Mouse (Mus musculus): ENCODE results near the gene Dpm3. TPM values are rescaled to one million over a fixed set of nuclear protein-coding genes. Genes with fewer than 3 reads are reported as not detected.

Gene Dpm3
- polyA plus RNA-seq, 1 experiment from 2014 or later, result 182 TPM

- ATAC-seq (replicated peaks; ENCODE audit: low FRiP score, low read depth), result no peak
- H3K4me3 ChIP-seq (replicated peaks; ENCODE audit: low read depth, low read length), result no peak overlapping the region
- H3K4me2 ChIP-seq (ENCODE audit: low read length), result no peak overlapping the region
- peaks cover 8% of the 10 kb centered on the region; the same call in 1 of the 2 replicates for H3K4me1 ChIP-seq (replicated peaks; ENCODE audit: insufficient read depth, low read length)
- H3K9ac ChIP-seq (ENCODE audit: low read depth, low read length), result no peak overlapping the region
- no peak overlapping the region for H3K27ac ChIP-seq
- H3K36me3 ChIP-seq (ENCODE audit: insufficient read depth, low read length), result no peaks in the 10 kb centered on the region
- no peaks in the 10 kb centered on the region for H3K27me3 ChIP-seq (ENCODE audit: insufficient read depth, low read length)
- no peak for TF ChIP-seq CTCF (IDR thresholded peaks at IDR 0.05; ENCODE audit: low read depth)
- H3K9me3 ChIP-seq (replicated peaks; ENCODE audit: low read length), result no peaks in the 10 kb centered on the region
- WGBS, result 45% methylated on average over 10 of the region's 10 CpGs
- DNase-seq (ENCODE audit: low spot score), result no peak
Measured at GRCm38 (mm10) chr3:89291874-89292273, 32.7 kb downstream of the Dpm3 start.

DNA sequence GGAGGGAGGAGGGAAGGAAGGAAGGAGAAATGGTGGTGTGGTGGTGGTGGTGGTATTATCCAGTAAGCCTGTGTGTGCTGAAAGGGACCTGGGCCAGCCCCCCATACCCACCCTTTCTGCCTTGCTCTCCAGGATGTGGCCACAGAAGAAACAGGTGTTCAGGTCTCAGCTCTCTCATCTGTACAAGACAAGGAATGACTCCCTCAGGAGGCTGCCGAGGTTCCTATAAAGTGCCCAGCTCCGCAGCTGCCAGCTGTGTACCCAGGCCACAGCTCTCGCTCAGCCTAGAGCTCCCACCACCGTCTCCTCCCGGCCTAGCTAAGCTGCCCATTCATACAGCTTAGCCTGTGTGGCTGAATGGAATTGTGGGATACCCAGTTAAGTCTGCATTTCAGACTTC is 33.1 kb downstream of the Dpm3 start:
- Histone ChIP-seq H3K4me2 (ENCODE audit: low read length) (no peak overlapping the region), H3K9ac (ENCODE audit: low read depth, low read length) (no peak overlapping the region), H3K9me3 (replicated peaks; ENCODE audit: low read length) (no peaks in the 10 kb centered on the region), H3K4me1 (replicated peaks; ENCODE audit: insufficient read depth, low read length) (peaks cover 8% of the 10 kb centered on the region; the same call in 1 of the 2 replicates), H3K36me3 (ENCODE audit: insufficient read depth, low read length) (no peaks in the 10 kb centered on the region), H3K27me3 (ENCODE audit: insufficient read depth, low read length) (no peaks in the 10 kb centered on the region), H3K27ac (no peak overlapping the region), H3K4me3 (replicated peaks; ENCODE audit: low read depth, low read length) (no peak overlapping the region)
- WGBS, result 73% methylated on average over 5 of the region's 5 CpGs
- no peak for TF ChIP-seq CTCF (IDR thresholded peaks at IDR 0.05; ENCODE audit: low read depth)
- ATAC-seq (replicated peaks; ENCODE audit: low FRiP score, low read depth), result no peak
- DNase-seq (ENCODE audit: low spot score), result no peak

- TF ChIP-seq CTCF (IDR thresholded peaks at IDR 0.05; ENCODE audit: low read depth), result no peak
- 87% methylated on average over 11 of the region's 11 CpGs for WGBS
Measured at GRCm38 (mm10) chr3:89293247-89293918, 34.2 kb downstream of the Dpm3 start.

GRCm38 (mm10) chr3:89294195-89294594 is 35.0 kb downstream of the Dpm3 start:
- Histone ChIP-seq H3K4me3 (replicated peaks; ENCODE audit: low read depth, low read length) (no peak overlapping the region), H3K27me3 (ENCODE audit: insufficient read depth, low read length) (no peaks in the 10 kb centered on the region), H3K27ac (no peak overlapping the region), H3K4me1 (replicated peaks; ENCODE audit: insufficient read depth, low read length) (no peaks in the 10 kb centered on the region), H3K4me2 (ENCODE audit: low read length) (no peak overlapping the region), H3K9me3 (replicated peaks; ENCODE audit: low read length) (no peaks in the 10 kb centered on the region), H3K36me3 (ENCODE audit: insufficient read depth, low read length) (no peaks in the 10 kb centered on the region), H3K9ac (ENCODE audit: low read depth, low read length) (no peak overlapping the region)
- 75% methylated on average over 5 of the region's 5 CpGs for WGBS
- DNase-seq (ENCODE audit: low spot score) (no peak), ATAC-seq (replicated peaks; ENCODE audit: low FRiP score, low read depth) (peak; percentile 30)
- no peak for TF ChIP-seq CTCF (IDR thresholded peaks at IDR 0.05; ENCODE audit: low read depth)

More at GRCm38 (mm10) chr3:89293247-89293918, 34.2 kb downstream of the Dpm3 start:
- H3K4me1 ChIP-seq (replicated peaks; ENCODE audit: insufficient read depth, low read length), result peaks cover 4% of the 10 kb centered on the region; the same call in 1 of the 2 replicates
- no peak overlapping the region for H3K4me2 ChIP-seq (ENCODE audit: low read length)
- no peak overlapping the region for H3K9ac ChIP-seq (ENCODE audit: low read depth, low read length)
- H3K27ac ChIP-seq, result no peak overlapping the region
- DNase-seq (ENCODE audit: low spot score) (no peak), ATAC-seq (replicated peaks; ENCODE audit: low FRiP score, low read depth) (peak; percentile 52; the same call in 1 of the 2 replicates)
- H3K27me3 ChIP-seq (ENCODE audit: insufficient read depth, low read length), result no peaks in the 10 kb centered on the region
- no peak overlapping the region for H3K4me3 ChIP-seq (replicated peaks; ENCODE audit: low read depth, low read length)
- no peaks in the 10 kb centered on the region for H3K36me3 ChIP-seq (ENCODE audit: insufficient read depth, low read length)
- no peaks in the 10 kb centered on the region for H3K9me3 ChIP-seq (replicated peaks; ENCODE audit: low read length)

- Histone ChIP-seq H3K4me2 (ENCODE audit: low read length) (no peak overlapping the region), H3K4me3 (replicated peaks; ENCODE audit: low read depth, low read length) (no peak overlapping the region), H3K9me3 (replicated peaks; ENCODE audit: low read length) (no peaks in the 10 kb centered on the region), H3K36me3 (ENCODE audit: insufficient read depth, low read length) (no peaks in the 10 kb centered on the region), H3K4me1 (replicated peaks; ENCODE audit: insufficient read depth, low read length) (no peaks in the 10 kb centered on the region), H3K27me3 (ENCODE audit: insufficient read depth, low read length) (no peaks in the 10 kb centered on the region), H3K27ac (no peak overlapping the region), H3K9ac (ENCODE audit: low read depth, low read length) (no peak overlapping the region)
- TF ChIP-seq CTCF (IDR thresholded peaks at IDR 0.05; ENCODE audit: low read depth), result no peak
- DNase-seq (ENCODE audit: low spot score) (no peak), ATAC-seq (replicated peaks; ENCODE audit: low FRiP score, low read depth) (no peak)
- 76% methylated on average over 8 of the region's 8 CpGs for WGBS
Measured at GRCm38 (mm10) chr3:89295685-89296230, 36.6 kb downstream of the Dpm3 start.

- no peak for TF ChIP-seq CTCF (IDR thresholded peaks at IDR 0.05; ENCODE audit: low read depth)
- no peak overlapping the region for H3K4me3 ChIP-seq (replicated peaks; ENCODE audit: low read depth, low read length)
- DNase-seq (ENCODE audit: low spot score) (no peak), ATAC-seq (replicated peaks; ENCODE audit: low FRiP score, low read depth) (no peak)
- no peak overlapping the region for H3K9ac ChIP-seq (ENCODE audit: low read depth, low read length)
- WGBS, result 81% methylated on average over 11 of the region's 11 CpGs
- H3K4me2 ChIP-seq (ENCODE audit: low read length), result no peak overlapping the region
- H3K36me3 ChIP-seq (ENCODE audit: insufficient read depth, low read length), result no peaks in the 10 kb centered on the region
- H3K9me3 ChIP-seq (replicated peaks; ENCODE audit: low read length), result no peaks in the 10 kb centered on the region
- no peaks in the 10 kb centered on the region for H3K27me3 ChIP-seq (ENCODE audit: insufficient read depth, low read length)
- H3K27ac ChIP-seq, result no peak overlapping the region
- H3K4me1 ChIP-seq (replicated peaks; ENCODE audit: insufficient read depth, low read length), result no peaks in the 10 kb centered on the region
Measured at GRCm38 (mm10) chr3:89296761-89297396, 37.7 kb downstream of the Dpm3 start.
